Mouse (Mus musculus) heart, embryonic 16.5 days (tissue): ENCODE measurements around the gene Kif11. TPM values are rescaled to one million over a fixed set of nuclear protein-coding genes. Genes with fewer than 3 reads are reported as not detected.
A peak's percentile ranks its signal among the peaks of the same experiment; 100 is the strongest.

ENCODE experiments used
- ATAC-seq: fragments of 200-750 bp; cut with Nextera tagmentation; replicated peaks from 2 replicates; pipeline ENCODE4 v1.8.0; 2017; ENCODE audit warnings: moderate number of reproducible peaks; ENCODE audit not compliant: insufficient read depth, low FRiP score; ENCODE audit errors: extremely low read depth
- H3K27ac ChIP-seq: fragments of 300-500 bp; sonication (generic); 2 replicates; pipeline ENCODE4 v1.5.1; 2014; ENCODE audit warnings: mild to moderate bottlenecking, low read length, control low read depth, moderate library complexity
- H3K27me3 ChIP-seq: fragments of 300-500 bp; sonication (generic); 2 replicates; pipeline ENCODE4 v1.6.1; 2014; ENCODE audit warnings: low read length, mixed read lengths; ENCODE audit not compliant: control insufficient read depth, insufficient read depth
- H3K36me3 ChIP-seq: fragments of 300-500 bp; sonication (generic); 2 replicates; pipeline ENCODE4 v1.6.1; 2014; ENCODE audit not compliant: control insufficient read depth, insufficient read depth
- H3K4me1 ChIP-seq: fragments of 300-500 bp; sonication (generic); 2 replicates; pipeline ENCODE4 v1.6.1; 2014; ENCODE audit warnings: low read length, mixed read lengths; ENCODE audit not compliant: control insufficient read depth, insufficient read depth
- H3K4me2 ChIP-seq: fragments of 300-500 bp; sonication (generic); 2 replicates; pipeline ENCODE4 v1.6.1; 2014; ENCODE audit warnings: low read depth, mild to moderate bottlenecking, control low read depth, low read length
- H3K4me3 ChIP-seq: fragments of 300-500 bp; sonication (generic); 2 replicates; pipeline ENCODE4 v1.5.1; 2014; ENCODE audit warnings: mild to moderate bottlenecking, control low read depth, low read length
- H3K9ac ChIP-seq: fragments of 300-500 bp; sonication (generic); 2 replicates; pipeline ENCODE4 v1.6.1; 2014; ENCODE audit warnings: low read length, control low read depth
- H3K9me3 ChIP-seq: fragments of 300-500 bp; sonication (generic); replicated peaks from 2 replicates; pipeline ENCODE4 v1.6.1; 2016; ENCODE audit warnings: low read length; ENCODE audit not compliant: control insufficient read depth
- WGBS: fragments of 180-500 bp; shearing (Covaris S2); extraction: QIAGEN DNeasy Blood & Tissue Kit; methylation state at CpG from one replicate; pipeline ENCODE4 v1.1.7; 2014; 5-methylcytosine and 5-hydroxymethylcytosine counted together
- polyA plus RNA-seq: library from polyadenylated mRNA; unstranded; fragments of >200 nt; fragmentation: Nextera tagmentation; extraction: Ambion mirVana; gene quantifications from 2 replicates; pipeline ENCODE4 v1.2.1, GENCODE M21; 2015

Gene Kif11
- polyA plus RNA-seq, 1 experiment from 2014 or later, result 51.5 TPM

GRCm38 (mm10) chr19:37369921-37370320, 6.3 kb upstream of the Kif11 start:
- H3K27ac ChIP-seq, result no peak overlapping the region
- 84% methylated on average over 4 of the region's 4 CpGs for WGBS
- no peak overlapping the region for H3K9ac ChIP-seq

DNA sequence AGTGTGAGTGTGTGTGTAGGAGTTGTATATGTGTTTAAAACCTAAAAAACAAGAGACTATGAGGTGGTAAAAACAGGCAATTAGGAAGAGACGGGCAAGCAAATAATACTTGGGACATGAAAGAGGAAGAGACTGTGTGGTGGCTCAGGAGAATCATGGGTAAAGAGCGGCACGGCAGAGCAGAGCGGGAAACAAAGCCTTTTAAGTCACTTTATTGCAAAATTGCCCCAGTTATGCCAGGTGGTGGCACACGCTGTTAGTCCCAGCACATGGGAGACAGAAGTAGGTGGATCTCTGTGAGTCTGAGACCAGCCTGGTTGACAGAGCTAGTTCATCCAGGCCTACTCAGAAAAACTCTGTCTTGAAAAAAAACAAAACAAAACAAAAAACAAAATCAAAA, 5.8 kb upstream of the Kif11 start:
- no peak overlapping the region for H3K9ac ChIP-seq
- H3K4me1 ChIP-seq, result peaks cover 3% of the 10 kb centered on the region; the same call in 1 of the 2 replicates
- no peaks in the 10 kb centered on the region for H3K9me3 ChIP-seq
- 87% methylated on average over 5 of the region's 5 CpGs for WGBS
- no peak overlapping the region for H3K27ac ChIP-seq
- H3K36me3 ChIP-seq, result no peaks in the 10 kb centered on the region
- ATAC-seq, result no peak
- H3K4me2 ChIP-seq, result no peak overlapping the region
- H3K4me3 ChIP-seq, result no peak overlapping the region
- H3K27me3 ChIP-seq, result no peaks in the 10 kb centered on the region

More at GRCm38 (mm10) chr19:37369921-37370320, 6.3 kb upstream of the Kif11 start:
- H3K4me2 ChIP-seq, result no peak overlapping the region
- no peaks in the 10 kb centered on the region for H3K4me1 ChIP-seq
- no peak for ATAC-seq
- no peaks in the 10 kb centered on the region for H3K36me3 ChIP-seq
- no peaks in the 10 kb centered on the region for H3K27me3 ChIP-seq
- no peaks in the 10 kb centered on the region for H3K9me3 ChIP-seq
- no peak overlapping the region for H3K4me3 ChIP-seq

GRCm38 (mm10) chr19:37374941-37375754, 1.1 kb upstream of the Kif11 start:
- Histone ChIP-seq H3K9me3 (no peaks in the 10 kb centered on the region), H3K4me1 (peaks cover 9% of the 10 kb centered on the region), H3K4me3 (peak overlapping the region; percentile 94), H3K27me3 (no peaks in the 10 kb centered on the region), H3K36me3 (no peaks in the 10 kb centered on the region), H3K9ac (peak overlapping the region; percentile 78), H3K27ac (peak overlapping the region; percentile 88), H3K4me2 (peak overlapping the region; percentile 68)
- no peak for ATAC-seq
- WGBS, result 21% methylated on average over 7 of the region's 7 CpGs

GRCm38 (mm10) chr19:37376841-37377240, 638 bp downstream of the Kif11 start:
- peak overlapping the region; percentile 72 for H3K4me2 ChIP-seq
- peak overlapping the region; percentile 94 for H3K4me3 ChIP-seq
- WGBS, result 2% methylated on average over 11 of the region's 11 CpGs
- no peak for ATAC-seq
- no peaks in the 10 kb centered on the region for H3K36me3 ChIP-seq
- H3K27me3 ChIP-seq, result no peaks in the 10 kb centered on the region
- no peaks in the 10 kb centered on the region for H3K9me3 ChIP-seq
- H3K9ac ChIP-seq, result peak overlapping the region; percentile 86
- H3K27ac ChIP-seq, result peak overlapping the region; percentile 84
- H3K4me1 ChIP-seq, result peaks cover 17% of the 10 kb centered on the region

GRCm38 (mm10) chr19:37377404-37377990, 1.3 kb downstream of the Kif11 start:
- no peak overlapping the region for H3K27ac ChIP-seq
- 18% methylated on average over 8 of the region's 8 CpGs for WGBS

DNA sequence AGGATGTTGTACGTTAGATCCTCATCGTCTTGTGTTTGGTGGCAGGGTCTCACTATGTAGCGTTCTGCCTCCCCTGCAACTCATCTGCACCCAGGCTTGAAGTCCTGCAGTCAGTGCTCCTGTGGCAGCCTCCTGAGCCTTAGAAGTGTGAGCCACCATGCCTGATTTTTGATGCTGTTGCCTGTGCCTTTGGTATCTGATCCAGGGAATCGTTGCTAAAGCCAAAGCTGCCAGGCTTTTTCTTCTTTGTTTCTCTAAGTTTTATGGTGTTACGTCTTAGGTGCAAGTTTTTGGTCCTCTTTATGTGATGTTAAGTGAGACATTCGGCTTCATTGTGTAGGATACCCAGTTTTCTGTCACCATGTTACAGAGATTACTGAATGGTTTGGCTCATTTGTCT, 2.6 kb downstream of the Kif11 start:
- H3K4me3 ChIP-seq, result no peak overlapping the region
- 86% methylated on average over 6 of the region's 6 CpGs for WGBS
- ATAC-seq, result no peak

More at GRCm38 (mm10) chr19:37377404-37377990, 1.3 kb downstream of the Kif11 start:
- H3K4me3 ChIP-seq, result peak overlapping the region; percentile 94
- no peaks in the 10 kb centered on the region for H3K9me3 ChIP-seq
- no peak for ATAC-seq
- no peaks in the 10 kb centered on the region for H3K36me3 ChIP-seq
- peak overlapping the region; percentile 72 for H3K4me2 ChIP-seq
- H3K4me1 ChIP-seq, result peaks cover 17% of the 10 kb centered on the region
- no peaks in the 10 kb centered on the region for H3K27me3 ChIP-seq
- peak overlapping the region; percentile 86 for H3K9ac ChIP-seq

GRCm38 (mm10) chr19:37386126-37386525, 9.9 kb downstream of the Kif11 start:
- WGBS, result 66% methylated on average over 3 of the region's 3 CpGs
- H3K9ac ChIP-seq, result no peak overlapping the region
- H3K36me3 ChIP-seq, result peaks cover 28% of the 10 kb centered on the region

More for the DNA sequence above, 2.6 kb downstream of the Kif11 start:
- Histone ChIP-seq H3K9ac (no peak overlapping the region), H3K27me3 (no peaks in the 10 kb centered on the region), H3K4me2 (peak overlapping the region; percentile 8; the same call in 1 of the 2 replicates), H3K27ac (no peak overlapping the region), H3K4me1 (peaks cover 17% of the 10 kb centered on the region), H3K36me3 (no peaks in the 10 kb centered on the region), H3K9me3 (no peaks in the 10 kb centered on the region)

DNA sequence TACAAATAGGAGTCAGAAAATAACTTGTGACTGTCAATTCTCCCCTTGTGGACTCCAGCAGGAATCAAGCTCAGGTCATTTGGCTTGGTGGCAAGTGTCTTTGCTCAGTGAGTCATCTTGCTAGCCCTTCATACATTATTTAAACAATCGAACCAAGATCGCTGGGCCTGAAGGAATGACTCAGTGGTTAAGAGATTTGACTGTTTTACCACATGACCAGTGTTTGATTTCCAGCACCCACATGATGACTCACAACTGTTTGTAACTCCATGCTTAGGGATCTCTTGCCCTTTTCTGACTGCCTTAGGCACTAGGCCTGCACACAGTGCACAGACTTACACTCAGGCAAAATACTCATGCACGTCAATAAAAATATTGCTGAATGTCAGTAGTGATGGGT, 15.7 kb downstream of the Kif11 start:
- no peak for ATAC-seq
- H3K27ac ChIP-seq, result no peak overlapping the region
- H3K27me3 ChIP-seq, result no peaks in the 10 kb centered on the region
- 93% methylated on average over 3 of the region's 3 CpGs for WGBS
- H3K4me3 ChIP-seq, result no peak overlapping the region
- no peaks in the 10 kb centered on the region for H3K9me3 ChIP-seq
- no peak overlapping the region for H3K4me2 ChIP-seq
- no peak overlapping the region for H3K9ac ChIP-seq
- H3K36me3 ChIP-seq, result peaks cover 41% of the 10 kb centered on the region
- no peaks in the 10 kb centered on the region for H3K4me1 ChIP-seq

More at GRCm38 (mm10) chr19:37386126-37386525, 9.9 kb downstream of the Kif11 start:
- H3K27me3 ChIP-seq, result no peaks in the 10 kb centered on the region
- H3K4me3 ChIP-seq, result no peak overlapping the region
- H3K4me1 ChIP-seq, result peaks cover under 1% of the 10 kb centered on the region; the same call in 1 of the 2 replicates
- no peaks in the 10 kb centered on the region for H3K9me3 ChIP-seq
- no peak overlapping the region for H3K4me2 ChIP-seq
- H3K27ac ChIP-seq, result no peak overlapping the region
- no peak for ATAC-seq

GRCm38 (mm10) chr19:37396279-37396678, 20.1 kb downstream of the Kif11 start:
- no peak overlapping the region for H3K4me3 ChIP-seq
- 90% methylated on average over 3 of the region's 3 CpGs for WGBS
- ATAC-seq, result no peak
- H3K27me3 ChIP-seq, result no peaks in the 10 kb centered on the region
- peaks cover 52% of the 10 kb centered on the region for H3K36me3 ChIP-seq
- no peak overlapping the region for H3K9ac ChIP-seq
- no peaks in the 10 kb centered on the region for H3K9me3 ChIP-seq
- no peak overlapping the region for H3K27ac ChIP-seq
- H3K4me1 ChIP-seq, result no peaks in the 10 kb centered on the region
- no peak overlapping the region for H3K4me2 ChIP-seq
